Mouse (Mus musculus) c-Kit-positive CD71-positive TER-119-positive erythroid progenitor cells, embryonic 14.5 days (primary cell): ENCODE measurements around the gene Nkx2-5.

ENCODE experiments used
- DNase-seq: peaks from one replicate; pipeline ENCODE4 v3.0.0-alpha.2; 2013; ENCODE audit warnings: low spot score

The Nkx2-5 gene

DNA sequence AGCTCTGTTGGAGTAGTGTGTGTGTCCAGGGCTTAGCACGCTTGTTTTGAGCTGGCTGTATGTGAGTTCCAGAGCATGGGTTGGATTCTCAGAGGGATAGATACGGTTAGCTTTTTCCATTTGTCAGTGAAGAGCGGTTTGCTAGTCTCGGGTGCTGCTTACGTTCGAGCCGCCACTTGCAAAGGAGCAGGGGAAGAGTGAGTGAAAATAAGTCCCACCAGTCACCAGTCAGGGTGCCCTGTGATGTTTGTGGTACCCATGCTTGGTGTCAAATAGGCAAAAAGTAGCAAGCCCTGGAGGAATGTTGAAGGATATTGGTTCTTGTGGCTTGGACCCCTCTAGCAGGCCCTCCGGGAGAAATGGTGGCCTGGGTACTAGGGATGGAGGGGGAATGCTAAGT, 55.8 kb downstream of the Nkx2-5 start:
- DNase-seq: no peak
